Mouse (Mus musculus): ENCODE measurements around the gene AC109138.7.

- TF ChIP-seq CTCF (IDR thresholded peaks at IDR 0.05; ENCODE audit: borderline replicate concordance, insufficient read depth, low read length) (no peak), POLR2A (IDR thresholded peaks at IDR 0.05; ENCODE audit: low read depth, low read length) (no peak)
Measured at GRCm38 (mm10) chr19:4189051-4189620, 25.0 kb upstream of the AC109138.7 start.
